Mouse (Mus musculus) embryo, embryonic 11 days (tissue): ENCODE measurements at regions not wholly inside any gene's neighbourhood (a gene's known extent, or its start where the extent isn't known, plus 50 kb on each side); places are given as distances from the start of the nearest gene placed in this dataset.

Experiments used
- DNase-seq: peaks from one replicate; pipeline ENCODE4 v3.0.0-alpha.2; 2015

DNA sequence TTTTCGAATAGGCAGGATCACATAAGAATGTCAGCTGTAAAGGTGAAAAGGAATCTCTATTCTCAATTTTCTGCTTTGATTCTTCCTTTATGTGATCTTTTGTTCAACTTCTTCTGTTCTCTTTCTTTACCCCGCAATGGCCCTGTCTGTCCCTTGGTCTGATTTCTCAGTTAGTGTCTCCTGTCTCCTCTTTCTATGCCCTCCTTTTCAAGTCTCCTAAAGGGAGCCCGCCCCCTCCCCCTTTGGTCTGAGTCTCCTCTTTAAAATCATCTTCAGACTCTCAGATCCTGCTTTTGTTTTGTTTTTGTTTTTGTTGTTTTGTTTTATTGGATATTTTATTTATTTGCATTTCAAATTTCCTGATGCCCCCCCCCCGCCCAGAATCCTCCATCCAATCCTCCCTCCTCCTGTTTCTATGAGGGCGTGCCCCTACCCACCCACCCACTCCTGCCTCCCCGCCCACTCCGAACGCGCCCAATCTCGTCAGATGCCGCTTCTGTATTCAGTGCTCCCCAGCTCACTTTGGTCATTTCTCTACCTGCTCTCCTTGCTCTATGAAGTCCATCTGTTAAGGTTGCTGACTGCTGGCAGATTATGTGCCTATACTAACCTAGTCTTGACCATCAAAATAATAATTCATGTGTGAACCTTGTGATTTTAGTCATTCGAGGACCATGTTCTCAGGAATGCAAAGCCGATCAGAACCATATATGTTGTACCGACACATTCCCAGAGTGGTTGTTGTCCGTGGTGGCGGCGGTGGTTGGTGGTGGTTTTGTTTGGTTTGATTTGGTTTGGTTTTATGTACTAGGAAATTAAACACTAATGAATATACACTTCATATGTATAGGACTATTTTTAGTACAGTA is 487.9 kb upstream of the Adam24 start:
- peak; percentile 9 for DNase-seq

DNA sequence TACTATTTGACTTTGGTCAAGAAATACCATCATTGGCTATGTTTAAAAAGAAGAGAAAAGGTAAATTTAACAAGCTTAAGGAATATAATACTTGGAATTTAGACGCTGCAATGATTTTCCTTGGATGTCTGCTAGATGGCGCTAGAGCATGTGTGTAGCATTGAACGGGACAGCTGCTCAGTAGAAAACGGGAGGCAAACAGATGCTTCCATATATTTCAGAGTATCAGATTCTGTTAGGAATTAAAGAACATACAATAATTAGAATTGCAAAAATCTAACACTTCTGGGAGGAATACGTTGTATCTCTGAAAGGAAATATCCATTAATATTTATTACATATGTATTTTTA is 487.3 kb upstream of the Adam24 start:
- peak; percentile 79 for DNase-seq

DNA sequence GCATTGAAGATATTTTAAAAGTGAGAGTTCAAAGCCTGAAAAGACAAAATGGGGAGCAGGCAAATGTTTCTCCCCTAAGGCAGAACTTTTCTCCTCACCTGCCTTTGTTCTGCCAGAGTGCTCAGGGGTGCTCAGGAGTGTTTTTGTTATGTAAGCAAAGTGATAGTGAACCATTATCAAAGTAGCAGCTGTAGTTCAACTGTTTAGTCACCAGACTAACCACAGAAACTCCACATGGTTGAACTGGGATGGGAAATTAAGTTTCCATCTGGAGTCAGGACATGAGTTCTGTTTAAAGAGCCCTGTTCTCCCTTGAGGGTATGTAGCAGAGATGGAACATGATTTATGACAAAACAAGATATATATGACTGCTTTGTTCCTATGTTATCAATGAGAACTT is 482.6 kb upstream of the Adam24 start:
- DNase-seq = no peak

DNA sequence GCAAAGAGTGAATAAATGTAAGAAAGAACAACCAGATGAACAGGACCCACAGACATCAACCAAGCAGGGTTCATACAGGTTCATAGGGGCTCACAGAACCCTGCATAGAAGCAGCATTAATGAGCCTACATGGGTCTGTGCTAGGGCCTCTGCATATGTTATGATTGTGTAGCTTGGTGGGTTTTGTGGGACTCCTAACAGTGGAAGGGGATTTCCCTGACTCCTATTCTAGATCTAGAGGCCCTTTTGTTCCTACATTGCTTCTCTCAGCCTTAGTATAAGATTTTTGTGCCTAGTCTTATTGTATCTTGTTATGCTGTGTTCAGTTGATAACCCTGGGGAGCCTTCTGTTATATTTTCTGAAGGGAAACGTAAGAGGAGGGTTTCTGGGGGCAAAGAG is 481.7 kb upstream of the Adam24 start:
- DNase-seq = no peak

DNA sequence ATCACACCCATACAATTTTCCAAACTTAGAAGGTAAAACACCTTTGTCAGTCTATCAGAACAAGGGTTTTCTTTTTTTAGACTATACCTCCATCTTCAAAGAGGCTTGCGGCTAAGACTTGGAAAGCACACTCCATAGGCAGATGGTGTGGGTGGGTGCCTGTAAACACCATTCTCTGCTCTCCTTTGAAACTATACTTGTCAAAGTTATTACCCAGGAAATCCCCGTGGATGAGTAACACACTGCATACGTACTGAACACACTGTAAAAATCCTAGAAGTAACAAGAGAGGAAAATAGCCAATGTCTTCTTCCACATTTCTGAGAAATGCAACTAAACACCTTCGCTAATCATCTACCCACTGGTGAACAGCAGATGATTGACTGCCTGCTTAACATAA is 464.0 kb upstream of the Adam24 start:
- DNase-seq = no peak

DNA sequence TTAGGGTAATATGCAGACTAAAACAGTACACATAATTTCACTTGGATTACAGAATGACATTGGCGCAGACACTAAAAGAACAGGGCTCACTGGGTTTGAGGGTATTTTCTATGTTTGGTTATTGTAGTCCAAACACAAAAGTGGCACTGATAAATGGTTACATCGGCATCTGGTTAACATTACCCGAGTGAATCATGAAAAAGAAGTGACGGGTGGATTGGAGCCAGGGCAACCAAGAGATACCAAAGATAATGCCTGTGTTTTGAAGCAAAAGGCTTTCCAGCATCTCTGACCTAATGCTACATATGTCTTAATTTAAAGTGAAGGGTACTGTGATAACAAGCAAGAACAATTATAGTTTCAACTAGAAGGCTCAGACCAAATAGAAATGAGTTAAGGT is 451.4 kb upstream of the Adam24 start:
- DNase-seq = peak; percentile 21

DNA sequence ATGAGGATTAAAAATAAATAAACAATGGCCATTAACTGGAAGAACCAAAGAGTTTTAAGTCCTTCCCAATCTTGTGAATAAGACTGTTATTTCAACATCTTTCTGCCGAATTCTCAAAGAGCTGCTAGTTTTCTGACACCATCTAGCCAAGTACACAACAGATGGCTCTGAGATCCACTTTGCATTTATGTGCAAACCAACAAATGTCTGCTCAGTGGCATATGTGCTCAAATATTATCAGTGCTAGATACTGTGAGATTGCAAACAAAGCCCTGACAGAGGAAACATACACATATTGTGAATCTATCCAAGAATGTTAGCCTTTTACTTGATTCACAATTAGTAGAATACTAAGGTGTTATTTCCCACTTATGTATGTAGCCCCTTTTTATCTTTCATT is 447.6 kb upstream of the Adam24 start:
- no peak for DNase-seq
